Mouse (Mus musculus) T-helper 17 cell (primary cell): ENCODE results near the gene Arhgap28.
"Not testable (repeated sequence)": the region's sequence is repeated elsewhere in the genome, so short reads cannot be mapped to it uniquely, and the experiment has no call there.

Source experiments
- in situ Hi-C, 2 experiments: fragments of 300-600 bp; cut with MboI, MseI; formaldehyde crosslinking; loops; 1 replicate in 1 of 2; 2 replicates in 1 of 2; pipeline ENCODE4 v1.15.1; 2025; ENCODE audit warnings: high pct_unique_total_duplicates in 2 of 2

The Arhgap28 gene

GRCm38 (mm10) chr17:67888081-67888480, 115.8 kb downstream of the Arhgap28 start:
- in situ Hi-C loops: no loop called here

DNA sequence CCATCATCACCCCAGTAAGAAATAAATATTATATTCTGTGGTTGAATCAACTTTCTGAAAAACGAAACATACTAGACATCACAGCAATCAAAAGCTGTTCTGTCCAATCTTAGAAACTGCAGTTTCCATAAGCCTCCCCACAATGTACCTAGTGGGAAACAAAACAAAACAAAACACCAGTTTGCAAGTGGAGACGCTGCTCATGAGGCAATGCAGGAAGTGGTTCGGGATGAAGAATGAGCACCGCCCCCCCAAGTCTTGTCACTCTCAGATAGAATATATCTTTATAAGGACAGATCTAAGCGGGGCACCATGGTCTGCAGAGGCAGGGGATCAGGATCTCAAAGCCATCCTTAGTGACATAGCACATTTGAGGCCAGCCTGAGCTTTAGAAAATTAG, 117.6 kb downstream of the Arhgap28 start:
- in situ Hi-C loops: no loop called here

- in situ Hi-C loops: no loop called here
These were observed 126.3 kb downstream of the Arhgap28 start for GRCm38 (mm10) chr17:67877599-67877998.

DNA sequence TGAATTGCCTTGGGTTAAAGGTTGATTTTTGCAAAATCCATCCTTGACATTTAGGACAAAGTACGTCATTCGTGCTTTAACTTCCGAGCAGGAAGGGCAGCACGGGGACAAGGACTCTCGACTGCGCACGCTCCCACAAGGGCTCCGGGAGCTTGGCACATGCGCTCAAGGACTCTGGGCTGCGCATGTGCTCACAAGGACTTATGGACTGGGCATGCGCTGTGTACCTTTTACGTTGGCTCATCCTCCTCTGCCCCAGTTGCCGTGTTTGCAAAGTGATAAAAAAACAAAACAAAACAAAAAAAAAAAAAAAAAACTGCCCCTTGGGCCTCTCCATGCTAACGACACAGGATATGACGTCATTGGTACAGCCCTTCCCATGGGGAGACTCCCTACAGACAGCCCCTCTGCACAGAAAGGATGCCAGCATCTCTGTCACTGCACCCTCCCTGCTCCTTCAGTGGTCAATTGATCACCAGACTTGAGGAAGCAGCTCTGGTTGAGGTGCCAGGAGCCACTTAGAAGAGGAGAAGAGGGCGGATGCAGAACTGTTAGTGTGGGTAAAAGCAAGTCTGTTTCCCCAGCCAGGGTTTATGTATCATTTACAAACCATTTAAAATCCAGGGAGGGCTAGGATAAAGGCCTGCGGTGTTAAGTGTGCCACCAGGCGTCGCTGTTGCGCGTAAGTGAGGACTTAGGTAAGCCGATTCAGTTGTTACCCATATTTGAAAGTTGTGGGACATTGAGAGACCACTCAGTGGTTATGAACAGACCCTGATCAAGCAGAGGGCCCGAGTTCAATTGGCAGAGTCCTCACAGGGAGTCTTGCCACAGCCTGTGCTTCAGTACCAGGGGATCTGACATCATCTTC, 134.0 kb downstream of the Arhgap28 start:
- in situ Hi-C loops: loop anchor here in 1 of 2 experiments (10.0 kb wide), 1 partner anchor 295 kb away; no protein-coding TSS in a partner anchor

DNA sequence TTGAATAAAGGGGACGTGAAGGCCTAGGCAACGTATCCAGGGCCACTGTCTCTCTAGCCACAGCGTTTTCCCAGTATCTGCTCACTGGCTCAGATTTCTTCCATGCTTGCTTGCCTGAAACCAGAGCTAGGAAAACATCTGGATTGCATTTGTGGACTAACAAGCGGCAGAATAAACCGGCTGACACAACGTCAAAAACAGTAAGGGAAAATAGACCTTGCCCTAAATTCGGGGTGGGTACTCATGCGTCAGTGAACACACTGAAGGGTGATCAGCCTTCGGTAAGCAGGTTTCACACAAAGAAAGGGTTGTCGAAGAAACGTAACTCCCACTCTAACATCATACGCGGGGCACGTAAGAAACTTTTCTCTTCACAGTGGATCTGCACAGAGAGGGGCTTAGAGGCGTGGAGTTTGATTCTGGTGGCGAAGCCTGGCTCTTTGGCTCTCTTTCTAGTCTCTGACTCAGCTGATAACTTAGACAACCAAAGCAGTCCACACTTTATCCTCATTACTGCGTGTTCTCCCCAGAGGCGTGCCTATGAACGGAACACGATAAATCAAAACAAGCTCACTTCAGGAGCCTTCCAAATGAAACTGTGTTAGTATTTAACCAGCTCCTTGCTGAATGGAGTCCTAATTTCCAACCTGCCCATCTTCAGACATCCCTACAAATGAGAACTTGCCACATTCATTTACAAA, 137.2 kb downstream of the Arhgap28 start:
- in situ Hi-C loops: loop anchor here in 1 of 2 experiments (10.0 kb wide), 1 partner anchor 298 kb away; no protein-coding TSS in a partner anchor

DNA sequence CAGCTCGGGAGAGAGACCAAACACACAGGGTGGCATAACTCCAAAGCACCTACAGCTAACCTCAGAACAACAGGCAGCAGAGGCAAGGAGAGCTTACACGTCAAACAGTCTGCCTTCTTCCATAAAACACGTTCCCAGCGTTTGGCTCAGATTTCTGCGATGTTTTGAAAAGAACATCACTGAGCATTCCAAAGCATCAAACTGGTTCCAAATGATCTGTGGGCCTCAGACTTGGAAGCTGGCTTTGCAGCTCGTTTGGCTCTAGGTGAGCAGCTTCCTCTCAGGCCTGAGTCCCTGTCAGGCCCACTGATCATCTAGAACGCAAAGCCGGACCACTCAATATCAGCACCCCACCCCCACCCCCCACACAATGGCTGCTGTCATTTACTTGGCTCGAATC, 137.9 kb downstream of the Arhgap28 start:
- in situ Hi-C loops: loop anchor here in 1 of 2 experiments (10.0 kb wide), 1 partner anchor 299 kb away; no protein-coding TSS in a partner anchor

DNA sequence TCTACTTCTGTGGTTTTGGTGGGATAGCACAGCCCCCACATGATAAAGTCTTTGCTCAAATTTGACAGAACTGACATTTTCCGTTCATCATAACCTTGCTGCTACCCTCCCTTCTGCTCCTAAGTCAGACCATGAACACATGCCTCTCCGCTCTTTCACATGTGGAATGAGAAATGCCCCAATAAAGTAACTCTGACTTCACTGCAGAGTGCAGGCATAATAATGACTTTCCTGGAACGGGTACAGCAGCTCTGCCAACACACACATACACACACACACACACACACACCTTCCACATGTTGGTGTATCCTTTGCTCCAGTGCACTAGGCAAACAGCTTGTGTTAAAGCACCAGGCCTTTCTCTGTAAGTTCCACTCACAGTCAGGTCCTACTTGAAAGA, 139.0 kb downstream of the Arhgap28 start:
- in situ Hi-C loops: loop anchor here in 1 of 2 experiments (10.0 kb wide), 1 partner anchor 300 kb away; no protein-coding TSS in a partner anchor

- in situ Hi-C loops: loop anchor here in 1 of 2 experiments (10.0 kb wide), 1 partner anchor 300 kb away; no protein-coding TSS in a partner anchor
These were observed 139.6 kb downstream of the Arhgap28 start for GRCm38 (mm10) chr17:67864363-67864762.

DNA sequence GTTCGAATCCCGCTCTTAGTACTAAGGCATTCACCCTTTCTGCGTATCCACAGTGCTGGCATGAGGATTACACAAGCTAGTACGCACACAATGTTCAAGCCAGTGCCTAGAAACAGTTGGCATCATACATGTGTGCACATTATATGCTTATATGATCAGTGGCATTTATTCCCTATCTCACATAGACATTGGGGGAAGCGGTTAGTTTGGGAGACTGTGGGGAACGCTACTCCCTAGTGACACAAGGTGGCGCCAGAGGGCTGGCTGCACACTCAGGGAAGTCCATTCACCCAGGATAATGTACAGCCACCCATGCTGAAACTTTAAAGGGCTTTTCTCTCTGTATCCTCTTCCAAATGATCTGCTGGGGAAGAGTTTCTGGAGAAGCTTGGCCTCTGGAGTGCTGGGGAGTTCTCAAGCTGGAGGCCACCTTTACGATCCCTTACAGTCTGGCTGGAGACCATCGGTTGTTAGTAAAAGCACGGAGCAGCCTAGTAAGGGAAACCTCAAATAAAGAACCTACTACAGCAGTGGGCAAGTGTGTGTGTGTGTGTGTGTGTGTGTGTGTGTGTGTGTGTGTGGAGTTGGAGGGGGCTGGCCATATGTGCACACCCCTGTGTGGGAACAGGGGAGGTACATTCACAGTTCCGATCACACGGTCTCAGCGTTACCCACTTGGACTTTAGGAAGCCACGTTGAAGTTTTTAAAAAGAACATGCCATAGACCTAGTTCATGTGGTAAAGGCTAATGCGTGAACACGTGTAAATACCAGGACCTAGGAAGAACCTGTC, 142.0 kb downstream of the Arhgap28 start:
- in situ Hi-C loops: loop anchor here in 1 of 2 experiments (10.0 kb wide), 1 partner anchor 303 kb away; no protein-coding TSS in a partner anchor

- in situ Hi-C loops: loop anchor here in 1 of 2 experiments (10.0 kb wide), 1 partner anchor 304 kb away; no protein-coding TSS in a partner anchor
These were observed 142.8 kb downstream of the Arhgap28 start for GRCm38 (mm10) chr17:67861080-67861630.

DNA sequence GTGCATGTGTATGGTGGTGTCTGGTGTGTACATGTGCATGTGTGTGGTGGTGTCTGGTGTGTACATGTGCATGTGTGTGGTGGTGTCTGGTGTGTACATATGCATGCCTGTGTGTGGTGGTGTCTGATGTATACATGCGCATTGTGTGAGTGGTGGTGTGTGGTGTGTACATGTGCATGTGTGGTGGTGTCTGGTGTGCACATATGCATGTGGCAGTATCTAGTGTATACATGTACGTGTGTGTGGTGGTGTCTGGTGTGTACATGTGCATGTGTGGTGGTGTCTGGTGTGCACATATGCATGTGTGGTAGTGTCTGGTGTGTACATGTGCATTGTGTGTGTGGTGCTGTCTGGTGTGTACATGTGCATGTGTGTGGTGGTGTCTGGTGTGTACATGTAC, 162.4 kb downstream of the Arhgap28 start:
- in situ Hi-C loops: not testable (repeated sequence)

DNA sequence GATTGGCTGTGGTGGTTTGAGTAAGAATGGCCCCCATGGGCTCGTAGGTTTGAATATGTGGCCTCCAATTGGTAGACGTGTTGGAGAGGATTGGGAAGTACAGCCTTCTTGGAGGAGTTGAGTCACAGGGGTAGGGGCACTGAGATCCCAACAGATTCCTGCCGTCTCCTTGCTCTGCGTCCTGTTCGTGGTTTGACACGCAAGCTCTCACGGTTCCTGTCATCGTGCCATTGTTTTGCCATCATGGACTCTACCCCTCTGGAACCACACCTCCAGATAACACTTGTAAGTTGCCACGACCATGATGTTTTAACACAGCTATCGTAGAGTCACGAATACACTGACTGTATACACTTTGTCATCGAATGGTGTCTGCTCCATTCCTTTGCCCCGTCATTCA, 165.0 kb downstream of the Arhgap28 start:
- in situ Hi-C loops: no loop called here

DNA sequence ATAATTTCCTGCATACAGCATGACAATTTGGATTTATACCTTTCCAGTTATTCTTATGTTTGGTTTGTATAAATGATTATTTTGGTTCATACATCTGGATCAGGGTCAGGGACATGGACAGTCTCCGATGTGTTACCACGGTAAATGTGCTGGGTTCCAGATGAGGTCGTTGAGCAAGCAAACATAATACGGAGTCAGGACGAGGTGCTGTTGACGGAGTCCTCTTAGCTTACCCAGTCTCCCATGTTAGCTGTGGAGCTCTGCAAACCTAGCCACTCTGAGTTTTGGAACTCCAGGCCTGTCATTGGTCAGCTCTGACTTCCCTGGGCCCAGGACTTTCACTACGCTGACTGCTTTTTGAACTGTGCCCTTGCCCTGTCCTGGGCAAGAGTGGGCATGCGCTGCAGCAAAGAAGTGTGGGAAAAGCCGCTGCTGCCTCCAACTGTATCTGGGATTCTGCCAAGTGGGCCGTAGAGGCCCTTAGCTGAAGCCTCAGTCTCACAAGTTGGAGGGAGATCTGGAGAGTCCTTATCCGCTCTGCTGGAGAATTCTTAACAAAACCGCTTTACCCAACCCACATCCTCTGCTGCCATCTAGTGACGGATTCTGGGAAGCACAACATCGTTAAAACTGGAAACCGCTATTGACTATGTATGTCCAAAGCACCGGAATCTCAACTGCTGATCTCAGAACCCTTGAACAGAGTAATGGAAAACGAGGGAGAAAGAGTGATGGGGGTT, 166.4 kb downstream of the Arhgap28 start:
- in situ Hi-C loops: no loop called here

DNA sequence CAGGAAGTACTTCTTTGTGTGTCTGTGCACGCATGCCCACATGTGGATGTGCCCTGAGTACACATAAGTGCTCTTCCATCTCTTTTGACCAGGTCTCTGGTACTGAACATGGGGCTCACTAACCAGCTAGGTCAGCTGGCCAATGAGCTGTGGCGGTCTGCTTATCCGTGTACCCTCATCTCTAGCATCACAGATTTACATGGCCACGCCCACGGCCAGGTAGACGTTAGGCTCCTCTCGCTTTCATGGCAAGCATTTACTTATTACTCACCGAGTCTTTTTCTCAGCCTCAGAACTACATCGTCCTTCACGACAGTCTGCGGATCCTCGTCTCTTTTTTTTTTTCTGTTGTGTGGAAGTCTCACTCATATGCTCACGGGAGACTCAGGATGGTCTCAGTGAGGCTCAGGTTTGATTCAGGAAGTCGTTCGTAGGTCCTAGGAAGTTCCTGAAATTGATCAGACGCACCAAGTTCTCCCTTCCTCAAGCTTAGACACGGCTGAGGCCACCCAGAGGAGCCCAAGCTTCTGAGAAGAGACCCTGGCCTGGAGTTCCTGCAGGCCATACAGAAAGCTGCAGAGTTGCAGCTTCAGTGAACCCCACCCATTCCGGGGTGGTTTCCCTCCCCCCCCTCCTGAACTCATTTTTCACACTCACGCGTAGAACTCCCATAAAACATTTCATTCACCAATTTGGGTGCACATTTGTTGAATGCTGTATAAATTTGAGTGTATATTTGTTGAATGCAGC, 167.6 kb downstream of the Arhgap28 start:
- in situ Hi-C loops: no loop called here

DNA sequence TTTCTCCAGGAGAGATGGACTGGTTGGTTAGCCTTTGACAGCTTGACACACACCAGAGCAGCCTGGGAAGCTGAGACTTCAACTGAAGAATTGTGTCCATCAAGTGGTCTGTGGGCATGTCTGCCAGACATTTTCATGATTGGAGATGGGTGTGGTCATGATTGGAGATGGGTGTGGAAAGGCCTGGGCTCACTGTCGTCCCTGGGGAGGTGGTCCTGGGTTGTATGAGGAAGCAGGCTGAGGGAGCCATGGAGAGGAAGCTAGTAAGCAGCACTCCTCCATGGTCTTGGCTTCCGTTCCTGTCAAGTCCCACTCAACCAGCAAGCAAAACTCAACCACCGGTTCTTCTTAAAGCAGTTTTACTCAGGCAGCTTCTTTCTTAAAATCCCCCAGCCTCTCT, 176.5 kb downstream of the Arhgap28 start:
- in situ Hi-C loops: no loop called here

- in situ Hi-C loops: no loop called here
These were observed 187.0 kb downstream of the Arhgap28 start for GRCm38 (mm10) chr17:67816916-67817315.

- in situ Hi-C loops: no loop called here
These were observed 188.2 kb downstream of the Arhgap28 start for GRCm38 (mm10) chr17:67815720-67816119.

- in situ Hi-C loops: no loop called here
These were observed 190.3 kb downstream of the Arhgap28 start for GRCm38 (mm10) chr17:67813666-67814065.

- in situ Hi-C loops: no loop called here
These were observed 194.7 kb downstream of the Arhgap28 start for GRCm38 (mm10) chr17:67809171-67809570.
